Mouse (Mus musculus) liver, embryonic 14.5 days (tissue): ENCODE measurements around the gene Pex26. TPM values are rescaled to one million over a fixed set of nuclear protein-coding genes. Genes with fewer than 3 reads are reported as not detected.

ENCODE experiments used
- ATAC-seq: fragments of 200-750 bp; cut with Nextera tagmentation; 2 replicates; pipeline ENCODE4 v1.8.0; 2017; ENCODE audit warnings: moderate number of reproducible peaks, mild to moderate bottlenecking, moderate library complexity; ENCODE audit not compliant: insufficient read depth
- DNase-seq, 3 experiments: peaks; one replicate each; pipeline ENCODE4 v3.0.0-alpha.2; 2012 to 2013; ENCODE audit warnings: low read depth in 3 of 3, low spot score in 3 of 3
- H3K27ac ChIP-seq: fragments of 300-500 bp; sonication (generic); 2 replicates; pipeline ENCODE4 v1.5.1; 2014; ENCODE audit warnings: moderate library complexity, mild to moderate bottlenecking, control low read depth, inconsistent platforms
- H3K27me3 ChIP-seq: fragments of 300-500 bp; sonication (generic); 2 replicates; pipeline ENCODE4 v1.6.1; 2014; ENCODE audit warnings: mild to moderate bottlenecking, low read length, moderate library complexity; ENCODE audit not compliant: control insufficient read depth, insufficient read depth
- H3K36me3 ChIP-seq: fragments of 300-500 bp; sonication (generic); replicated peaks from 2 replicates; pipeline ENCODE4 v1.6.1; 2014; ENCODE audit warnings: low read depth; ENCODE audit not compliant: control insufficient read depth, insufficient read depth
- H3K4me1 ChIP-seq, 2 experiments: fragments of 200-500 bp in 1 of 2; fragments of 300-500 bp in 1 of 2; sonication (generic) in 1 of 2; replicated peaks; 2 replicates each; pipeline ENCODE4 v1.6.1; 2012 to 2014; ENCODE audit warnings: antibody characterized with exemption in 1 of 2, inconsistent platforms in 1 of 2, low read length in 1 of 2; ENCODE audit not compliant: control insufficient read depth in 2 of 2, insufficient read depth in 2 of 2
- H3K4me2 ChIP-seq: fragments of 300-500 bp; sonication (generic); 2 replicates; pipeline ENCODE4 v1.6.1; 2014; ENCODE audit warnings: low read depth, mild to moderate bottlenecking, control low read depth, moderate library complexity
- H3K4me3 ChIP-seq, 2 experiments: fragments of 200-500 bp in 1 of 2; fragments of 300-500 bp in 1 of 2; sonication (generic) in 1 of 2; 2 replicates each; pipeline ENCODE4 v1.5.1; 2012 to 2014; ENCODE audit warnings: low read depth in 2 of 2, low read length in 2 of 2, mild to moderate bottlenecking in 2 of 2, control low read depth in 1 of 2, inconsistent platforms in 1 of 2, moderate library complexity in 1 of 2; ENCODE audit not compliant: insufficient read depth in 1 of 2
- H3K9ac ChIP-seq: fragments of 300-500 bp; sonication (generic); replicated peaks from 2 replicates; pipeline ENCODE4 v1.6.1; 2014; ENCODE audit warnings: mild to moderate bottlenecking, control low read depth, moderate library complexity
- H3K9me3 ChIP-seq: fragments of 300-500 bp; sonication (generic); 2 replicates; pipeline ENCODE4 v1.6.1; 2016; ENCODE audit warnings: low read length, mixed read lengths; ENCODE audit not compliant: control insufficient read depth
- CTCF ChIP-seq: IDR thresholded peaks from 2 replicates; pipeline ENCODE4 v1.5.1; 2016; ENCODE audit warnings: antibody characterized with exemption, low read depth, control low read depth
- EP300 ChIP-seq: IDR thresholded peaks from 2 replicates; pipeline ENCODE4 v1.6.1; 2016; ENCODE audit warnings: antibody characterized with exemption, low read depth
- WGBS: fragments of 180-500 bp; shearing (Covaris S2); extraction: QIAGEN DNeasy Blood & Tissue Kit; methylation state at CpG from one replicate; pipeline ENCODE4 v1.1.7; 2014; ENCODE audit not compliant: insufficient replicate concordance; 5-methylcytosine and 5-hydroxymethylcytosine counted together
- polyA plus RNA-seq, 2 experiments: library from polyadenylated mRNA; depleted of rRNA in 1 of 2; stranded (reverse) in 1 of 2; unstranded in 1 of 2; fragments of >200 nt; fragmentation: Nextera tagmentation in 1 of 2; extraction: Ambion mirVana in 1 of 2; gene quantifications; 2 replicates each; pipeline versions ENCODE4 v1.2.1 to v1.2.3; 2012 to 2014

The Pex26 gene
- polyA plus RNA-seq, 2 experiments = 2.2 to 3.3 TPM

- Histone ChIP-seq H3K4me1 (peaks cover 0 to 5% of the 10 kb centered on the region in 2 experiments; a peak in 2 of 4 replicates), H3K4me3 (no peak overlapping the region), H3K9ac (no peak overlapping the region), H3K9me3 (no peaks in the 10 kb centered on the region), H3K27ac (no peak overlapping the region), H3K36me3 (no peaks in the 10 kb centered on the region), H3K27me3 (no peaks in the 10 kb centered on the region), H3K4me2 (no peak overlapping the region)
- DNase-seq = no peak
- ATAC-seq = no peak
- TF ChIP-seq EP300 (no peak), CTCF (no peak)
- 71% methylated on average over 8 of the region's 8 CpGs for WGBS
These were observed 37.6 kb upstream of the Pex26 start for GRCm38 (mm10) chr6:121145906-121146305.

DNA sequence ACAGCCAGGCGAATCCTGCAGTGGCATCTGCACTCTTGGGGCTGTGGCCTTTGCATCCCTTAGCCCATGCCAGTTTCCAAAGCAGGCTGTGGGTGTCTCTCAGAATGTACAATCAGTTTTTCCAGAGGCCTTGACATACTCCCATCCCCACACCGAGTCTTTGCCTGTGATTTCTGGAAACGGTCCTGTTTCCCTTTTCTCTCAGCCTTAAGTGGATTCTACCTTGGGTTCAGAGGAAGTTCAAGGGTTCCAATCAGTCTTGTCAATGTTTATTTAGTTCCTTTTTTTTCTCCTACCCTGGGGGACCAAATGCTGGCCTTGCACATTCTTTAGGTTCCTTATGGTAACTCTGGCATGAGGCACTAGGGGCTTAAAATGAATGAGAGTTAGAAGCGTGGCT is 36.7 kb upstream of the Pex26 start:
- Histone ChIP-seq H3K36me3 (no peaks in the 10 kb centered on the region), H3K27ac (no peak overlapping the region), H3K27me3 (no peaks in the 10 kb centered on the region), H3K4me1 (peaks cover 0 to 5% of the 10 kb centered on the region in 2 experiments; a peak in 2 of 4 replicates), H3K9me3 (no peaks in the 10 kb centered on the region), H3K4me2 (no peak overlapping the region), H3K9ac (no peak overlapping the region), H3K4me3 (no peak overlapping the region)
- no peak for DNase-seq
- TF ChIP-seq EP300 (no peak), CTCF (no peak)
- ATAC-seq = no peak
- 24% methylated on average over 4 of the region's 4 CpGs for whole genome bisulfite sequencing

DNA sequence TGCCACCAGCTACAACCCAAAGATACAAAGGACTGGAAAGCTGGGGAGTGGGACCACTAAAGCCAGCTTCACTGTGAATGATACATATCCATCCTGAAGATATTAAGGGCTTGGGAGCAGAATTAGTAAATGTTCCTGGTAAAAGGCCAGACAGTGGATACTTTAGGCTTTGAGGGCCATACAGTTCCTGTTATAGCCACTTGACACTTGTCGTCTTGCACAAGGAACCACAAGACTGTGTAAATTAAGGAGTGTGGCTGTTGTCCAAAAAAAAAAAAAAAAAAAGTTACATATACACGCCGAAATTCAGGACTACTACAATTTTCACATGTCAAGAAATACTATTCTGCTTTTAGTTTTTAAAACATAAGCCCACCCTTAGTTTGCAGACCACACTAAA is 35.1 kb upstream of the Pex26 start:
- ATAC-seq = no peak
- TF ChIP-seq CTCF (no peak), EP300 (no peak)
- WGBS = 28% methylated on average over 3 of the region's 3 CpGs

DNA sequence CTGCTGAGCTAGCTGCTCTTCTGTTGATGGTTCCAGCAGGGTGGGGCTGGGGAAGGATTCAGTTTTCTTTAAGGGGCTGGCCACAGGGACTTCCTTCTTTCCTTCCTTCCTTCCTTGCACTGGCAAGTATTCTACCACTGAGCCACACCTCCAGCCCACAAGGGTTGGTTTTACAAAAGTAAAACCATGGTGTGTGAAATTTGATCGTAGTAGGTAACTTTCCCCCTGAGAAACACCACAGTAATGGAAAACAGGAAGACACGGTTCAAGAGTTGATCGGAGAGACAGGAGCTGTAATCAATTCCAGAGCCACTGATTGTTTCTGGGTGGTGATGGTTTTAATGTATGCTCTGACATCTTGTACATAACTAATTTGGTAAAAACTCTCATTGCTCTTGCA is 34.0 kb upstream of the Pex26 start:
- Histone ChIP-seq H3K9ac (no peak overlapping the region), H3K27ac (no peak overlapping the region), H3K4me2 (no peak overlapping the region), H3K4me1 (no peaks in the 10 kb centered on the region), H3K9me3 (no peaks in the 10 kb centered on the region), H3K36me3 (no peaks in the 10 kb centered on the region), H3K4me3 (no peak overlapping the region), H3K27me3 (no peaks in the 10 kb centered on the region)
- DNase-seq (no peak), ATAC-seq (no peak)
- TF ChIP-seq EP300 (no peak), CTCF (no peak)
- WGBS = 20% methylated on average over 3 of the region's 3 CpGs

More for the DNA sequence above, 35.1 kb upstream of the Pex26 start:
- H3K4me2 ChIP-seq = no peak overlapping the region
- H3K27ac ChIP-seq = no peak overlapping the region
- peaks cover 0 to 5% of the 10 kb centered on the region in 2 experiments; a peak in 2 of 4 replicates for H3K4me1 ChIP-seq
- H3K27me3 ChIP-seq = no peaks in the 10 kb centered on the region
- H3K36me3 ChIP-seq = no peaks in the 10 kb centered on the region
- no peak overlapping the region for H3K9ac ChIP-seq
- DNase-seq = no peak
- H3K9me3 ChIP-seq = no peaks in the 10 kb centered on the region
- H3K4me3 ChIP-seq = no peak overlapping the region

- ATAC-seq (no peak), DNase-seq (no peak)
- Histone ChIP-seq H3K36me3 (no peaks in the 10 kb centered on the region), H3K27ac (no peak overlapping the region), H3K9me3 (no peaks in the 10 kb centered on the region), H3K4me3 (no peak overlapping the region), H3K9ac (no peak overlapping the region), H3K27me3 (no peaks in the 10 kb centered on the region), H3K4me2 (no peak overlapping the region), H3K4me1 (no peaks in the 10 kb centered on the region)
- 83% methylated on average over 8 of the region's 8 CpGs for whole genome bisulfite sequencing
- TF ChIP-seq EP300 = no peak
- peak; percentile 28; the same call in 1 of the 2 replicates for TF ChIP-seq CTCF
These were observed 33.3 kb upstream of the Pex26 start for GRCm38 (mm10) chr6:121150126-121150525.
